In genomic region chr2:173242874-173243273, GRCm38 (mm10) we compare ENCODE assay signal across 12 mouse cellular contexts. TPM values are rescaled to one million over a fixed set of nuclear protein-coding genes. Genes with fewer than 3 reads are reported as not detected.
DNase-seq lines count a peak whose midpoint lies in the region; ATAC-seq and TF ChIP-seq lines count a peak whose summit lies in the region.
"Had no signal": no experiment of that assay in that cellular context is flagged by ENCODE, and none has a peak within 500 bp of the region (broad histone marks: within the 10 kb centered on the region; RNA-seq: fewer than 3 reads in every experiment).

No protein-coding gene starts in this region.

- no peak overlapping the region for H3K4me3 ChIP-seq in forebrain, embryonic 11.5 days (ENCODE audit: low read depth, low read length)
- no peak overlapping the region for H3K4me3 ChIP-seq in intestine, embryonic 15.5 days (replicated peaks)
- H3K4me3 ChIP-seq in midbrain, postnatal 0 days (ENCODE audit: low read depth, low read length), result no peak overlapping the region
- H3K4me3 ChIP-seq: embryonic facial prominence, embryonic 13.5 days; left cerebral cortex, adult 2 months; lung, embryonic 15.5 days had no signal

- no peak overlapping the region for H3K9ac ChIP-seq in forebrain, embryonic 11.5 days (ENCODE audit: low read length)
- H3K9ac ChIP-seq in intestine, embryonic 15.5 days, result no peak overlapping the region
- no peak overlapping the region for H3K9ac ChIP-seq in midbrain, postnatal 0 days (replicated peaks; ENCODE audit: low read length, poor library complexity, severe bottlenecking)
- H3K9ac ChIP-seq: embryonic facial prominence, embryonic 13.5 days; lung, embryonic 15.5 days had no signal

- 10% methylated on average over 12 of the region's 12 CpGs for WGBS in forebrain, embryonic 11.5 days
- 38% methylated on average over 12 of the region's 12 CpGs for WGBS in intestine, embryonic 15.5 days
- 27% methylated on average over 12 of the region's 12 CpGs for WGBS in midbrain, postnatal 0 days

- 0 out of 2 replicates have a peak overlapping the region, but pooled peaks have one; percentile 11 for H3K4me2 ChIP-seq in forebrain, embryonic 11.5 days (ENCODE audit: low read depth, low read length, severe bottlenecking)
- 0 out of 2 replicates have a peak overlapping the region, but pooled peaks have one; percentile 14 for H3K4me2 ChIP-seq in intestine, embryonic 15.5 days (replicated peaks)
- no peak overlapping the region for H3K4me2 ChIP-seq in midbrain, postnatal 0 days (ENCODE audit: low read depth, low read length, poor library complexity, severe bottlenecking)
- H3K4me2 ChIP-seq: embryonic facial prominence, embryonic 13.5 days; lung, embryonic 15.5 days had no signal

- H3K36me3 ChIP-seq in forebrain, embryonic 11.5 days (ENCODE audit: control insufficient read depth, insufficient read depth, low read length), result no peaks in the 10 kb centered on the region
- H3K36me3 ChIP-seq in intestine, embryonic 15.5 days, result no peaks in the 10 kb centered on the region
- H3K36me3 ChIP-seq in midbrain, postnatal 0 days (ENCODE audit: insufficient read depth, low read length), result no peaks in the 10 kb centered on the region
- H3K36me3 ChIP-seq: G1E; lung, embryonic 15.5 days had no signal

- H3K9me3 ChIP-seq in forebrain, embryonic 11.5 days (ENCODE audit: control insufficient read depth, low read length), result no peaks in the 10 kb centered on the region
- no peaks in the 10 kb centered on the region for H3K9me3 ChIP-seq in intestine, embryonic 15.5 days
- no peaks in the 10 kb centered on the region for H3K9me3 ChIP-seq in midbrain, postnatal 0 days (ENCODE audit: low read length)
- H3K9me3 ChIP-seq: embryonic facial prominence, embryonic 13.5 days; lung, embryonic 15.5 days had no signal

- H3K27ac ChIP-seq in forebrain, embryonic 11.5 days (ENCODE audit: low read depth, low read length), result no peak overlapping the region
- H3K27ac ChIP-seq in intestine, embryonic 15.5 days, result no peak overlapping the region
- no peak overlapping the region for H3K27ac ChIP-seq in midbrain, postnatal 0 days (ENCODE audit: low read depth, low read length)
- H3K27ac ChIP-seq: embryonic facial prominence, embryonic 13.5 days; left cerebral cortex, adult 2 months had no signal

- peaks cover 33% of the 10 kb centered on the region for H3K4me1 ChIP-seq in forebrain, embryonic 11.5 days (replicated peaks; ENCODE audit: control insufficient read depth, insufficient read depth, low read length)
- H3K4me1 ChIP-seq in intestine, embryonic 15.5 days (replicated peaks), result peaks cover 60% of the 10 kb centered on the region
- H3K4me1 ChIP-seq in midbrain, postnatal 0 days (ENCODE audit: insufficient read depth, low read length), result peaks cover 7% of the 10 kb centered on the region; the same call in 1 of the 2 replicates

- H3K27me3 ChIP-seq in forebrain, embryonic 11.5 days (ENCODE audit: control insufficient read depth, insufficient read depth, low read length), result peaks cover 2% of the 10 kb centered on the region
- H3K27me3 ChIP-seq in intestine, embryonic 15.5 days (replicated peaks), result no peaks in the 10 kb centered on the region
- H3K27me3 ChIP-seq in midbrain, postnatal 0 days (ENCODE audit: insufficient read depth, low read length), result no peaks in the 10 kb centered on the region
- H3K27me3 ChIP-seq: embryonic facial prominence, embryonic 13.5 days; lung, embryonic 15.5 days had no signal

- peak; percentile 38 for TF ChIP-seq CTCF in midbrain, postnatal 0 days (IDR thresholded peaks at IDR 0.05)

- DNase-seq in embryo, embryonic 10.5 days (ENCODE audit: low spot score), result peak; percentile 79
- DNase-seq in forebrain, embryonic 11.5 days (ENCODE audit: low spot score), result peak; percentile 77
- DNase-seq in midbrain, postnatal 0 days (ENCODE audit: low spot score), result peak; percentile 50
- no peak for DNase-seq in liver
- DNase-seq in left cerebral cortex, adult 9 months (ENCODE audit: low spot score in 2 of 2), result no peak
- DNase-seq: thymus, postnatal 4 days had no signal

- ATAC-seq in forebrain, embryonic 11.5 days (replicated peaks; ENCODE audit: low FRiP score), result peak; percentile 77
- ATAC-seq in intestine, embryonic 15.5 days, result peak; percentile 54
- peak; percentile 35; the same call in 1 of the 2 replicates for ATAC-seq in midbrain, postnatal 0 days (ENCODE audit: low FRiP score)
- ATAC-seq in erythroid progenitor cell, adult 5-6 weeks (replicated peaks; ENCODE audit: low FRiP score, poor library complexity, severe bottlenecking), result no peak

RNA-seq across cellular contexts. Expression of gene Zbp1, which starts 24.2 kb away (rescaled TPM):
- not detected in 2 replicates for polyA plus RNA-seq in forebrain, embryonic 11.5 days (2014; fragmentation: Nextera tagmentation; extraction: Ambion mirVana)
- 0.55 and 0.95 TPM in 2 replicates for polyA plus RNA-seq in intestine, embryonic 15.5 days (2015; fragmentation: Nextera tagmentation; extraction: Ambion mirVana)
- not detected in 2 replicates for total RNA-seq in midbrain, postnatal 0 days (2014; rRNA removed)
- 0.38 and 0.57 TPM in 2 replicates for polyA plus RNA-seq in midbrain, postnatal 0 days (2015; fragmentation: Nextera tagmentation; extraction: Ambion mirVana)
- total RNA-seq in erythroid progenitor cell, adult 5-6 weeks (2015; ENCODE audit: low replicate concordance), result 2.2 TPM in 1 of 2 replicates, not detected in the other
- 1.2 and 9.6 TPM in 2 replicates for total RNA-seq in erythroid progenitor cell, adult 5-6 weeks (2017; ENCODE audit: low replicate concordance)
- polyA plus RNA-seq: G1E had no signal

RNA-seq across cellular contexts. Expression of gene Pmepa1, which starts 33.5 kb away (rescaled TPM):
- 3.3 and 3.6 TPM in 2 replicates for polyA plus RNA-seq in forebrain, embryonic 11.5 days (2014; fragmentation: Nextera tagmentation; extraction: Ambion mirVana)
- 5.6 and 5.9 TPM in 2 replicates for polyA plus RNA-seq in intestine, embryonic 15.5 days (2015; fragmentation: Nextera tagmentation; extraction: Ambion mirVana)
- total RNA-seq in midbrain, postnatal 0 days (2014; rRNA removed), result 6.5 and 12.8 TPM in 2 replicates
- 2.3 TPM in 2 replicates for polyA plus RNA-seq in midbrain, postnatal 0 days (2015; fragmentation: Nextera tagmentation; extraction: Ambion mirVana)
- total RNA-seq in erythroid progenitor cell, adult 5-6 weeks (2015; ENCODE audit: low replicate concordance), result 0.36 TPM in 1 of 2 replicates, not detected in the other
- not detected in 2 replicates for total RNA-seq in erythroid progenitor cell, adult 5-6 weeks (2017; ENCODE audit: low replicate concordance)
- polyA plus RNA-seq: G1E had no signal

Comparison
In these comparisons a context has a peak if more than half of its experiments do, and no peak if none do; other contexts are left out.
1. DNase-seq: peak in embryo, embryonic 10.5 days (single experiment), forebrain, embryonic 11.5 days (single experiment) and midbrain, postnatal 0 days (single experiment); none in liver (single experiment) and left cerebral cortex, adult 9 months (0 of 2).